Mouse (Mus musculus): ENCODE data around the gene Rnf19b.

Gene Rnf19b

DNA sequence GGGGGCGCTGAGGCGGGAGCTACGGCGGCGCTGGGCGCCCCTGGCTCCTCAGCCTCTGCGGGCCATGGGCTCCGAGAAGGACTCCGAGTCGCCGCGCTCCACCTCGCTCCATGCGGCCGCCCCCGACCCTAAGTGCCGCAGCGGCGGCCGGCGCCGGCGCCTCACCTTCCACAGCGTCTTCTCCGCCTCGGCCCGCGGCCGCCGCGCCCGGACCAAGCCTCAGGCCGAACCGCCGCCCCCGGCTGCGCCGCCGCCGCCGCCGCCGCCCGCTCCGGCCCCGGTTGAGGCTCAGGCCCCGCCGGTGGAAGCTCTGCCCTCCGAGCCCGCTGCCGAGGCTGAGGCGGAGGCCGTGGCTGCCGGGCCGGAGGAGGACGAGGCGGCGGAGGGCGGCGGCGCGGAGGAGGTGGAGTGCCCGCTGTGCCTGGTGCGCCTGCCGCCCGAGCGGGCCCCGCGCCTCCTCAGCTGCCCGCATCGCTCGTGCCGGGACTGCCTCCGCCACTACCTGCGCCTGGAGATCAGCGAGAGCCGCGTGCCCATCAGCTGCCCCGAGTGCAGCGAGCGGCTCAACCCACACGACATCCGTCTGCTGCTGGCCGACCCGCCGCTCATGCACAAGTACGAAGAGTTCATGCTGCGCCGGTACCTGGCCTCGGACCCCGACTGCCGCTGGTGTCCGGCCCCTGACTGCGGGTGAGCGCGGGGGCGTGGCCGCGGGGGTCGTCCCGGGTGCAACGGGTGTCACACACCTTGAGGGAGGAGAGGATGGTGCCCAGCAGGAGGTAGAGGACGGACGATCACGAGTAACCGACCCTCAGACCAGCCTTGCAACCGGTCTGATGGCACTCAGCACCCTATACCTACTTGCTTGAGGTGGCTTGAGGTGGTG lies at the start of gene Rnf19b:
Rnf19b (plus strand) TSS at position 65 of the 886 bp plus-strand sequence.
- DNase-seq (ENCODE audit: low spot score), result no peak

DNA sequence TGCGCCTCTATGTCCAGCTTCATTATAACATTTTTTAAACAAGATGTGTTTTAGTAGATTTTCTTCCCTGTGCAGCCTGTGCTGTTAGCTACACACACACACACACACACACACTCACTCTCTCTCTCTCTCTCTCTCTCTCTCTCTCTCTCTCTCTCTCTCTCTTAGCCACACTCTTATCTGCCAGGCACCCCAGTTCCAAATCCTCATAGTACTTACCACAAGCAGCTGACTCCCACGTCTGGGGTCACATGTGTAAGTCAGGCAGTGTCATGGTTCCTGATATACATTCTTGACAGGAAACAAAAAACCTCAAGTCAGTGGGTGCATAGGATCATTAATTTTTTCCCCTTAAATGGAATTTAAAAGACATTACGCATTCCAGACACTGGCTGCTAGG lies 49.4 kb upstream of the Rnf19b start:
- DNase-seq (ENCODE audit: low spot score), result no peak

DNA sequence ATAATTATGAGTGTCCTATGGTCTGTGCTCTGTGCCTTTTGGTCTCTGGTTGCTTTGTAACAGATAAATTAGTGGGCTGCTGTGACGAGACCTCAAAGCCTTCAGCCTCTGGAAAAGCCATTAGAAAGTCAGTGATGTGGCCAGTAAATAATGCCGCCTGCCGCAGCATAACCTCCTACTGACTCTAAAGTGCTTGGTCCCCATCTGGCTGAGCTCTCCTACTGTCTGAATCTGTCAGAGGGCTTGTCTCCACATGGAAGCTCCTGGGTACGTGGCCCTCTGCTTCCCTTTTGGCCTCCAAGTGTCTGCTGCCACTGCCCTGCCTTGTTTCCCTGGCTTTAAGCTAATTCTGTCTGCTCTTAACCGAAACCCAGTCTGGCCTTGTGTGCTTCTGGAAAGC lies 48.5 kb upstream of the Rnf19b start:
- no peak for DNase-seq (ENCODE audit: low spot score)

DNA sequence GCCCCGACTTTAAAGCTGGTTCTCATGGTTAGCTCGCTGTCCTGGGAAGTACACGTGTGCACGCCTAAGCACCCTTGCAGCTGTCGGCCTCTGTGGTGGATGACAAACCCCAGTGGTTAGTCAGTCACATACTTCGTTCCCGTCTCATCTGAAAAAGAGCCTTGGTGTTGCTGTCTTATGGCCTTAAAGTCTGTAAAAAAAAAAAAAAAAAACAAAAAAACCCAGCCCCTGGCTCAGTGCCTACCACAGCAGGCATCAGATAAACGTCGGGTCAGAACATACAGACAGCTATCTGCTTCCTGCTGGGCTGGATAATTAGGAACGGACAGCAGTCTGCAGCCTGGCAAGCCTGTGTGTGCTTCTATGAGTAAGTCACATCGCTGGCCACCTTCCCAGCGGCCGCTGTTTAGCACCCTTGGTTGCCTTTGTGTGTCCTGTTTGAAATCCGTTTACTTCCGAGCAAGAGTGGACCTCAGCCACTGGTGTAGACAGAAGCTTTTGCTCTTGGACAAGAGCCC lies 46.4 kb upstream of the Rnf19b start:
- DNase-seq (ENCODE audit: low spot score), result peak; percentile 46

DNA sequence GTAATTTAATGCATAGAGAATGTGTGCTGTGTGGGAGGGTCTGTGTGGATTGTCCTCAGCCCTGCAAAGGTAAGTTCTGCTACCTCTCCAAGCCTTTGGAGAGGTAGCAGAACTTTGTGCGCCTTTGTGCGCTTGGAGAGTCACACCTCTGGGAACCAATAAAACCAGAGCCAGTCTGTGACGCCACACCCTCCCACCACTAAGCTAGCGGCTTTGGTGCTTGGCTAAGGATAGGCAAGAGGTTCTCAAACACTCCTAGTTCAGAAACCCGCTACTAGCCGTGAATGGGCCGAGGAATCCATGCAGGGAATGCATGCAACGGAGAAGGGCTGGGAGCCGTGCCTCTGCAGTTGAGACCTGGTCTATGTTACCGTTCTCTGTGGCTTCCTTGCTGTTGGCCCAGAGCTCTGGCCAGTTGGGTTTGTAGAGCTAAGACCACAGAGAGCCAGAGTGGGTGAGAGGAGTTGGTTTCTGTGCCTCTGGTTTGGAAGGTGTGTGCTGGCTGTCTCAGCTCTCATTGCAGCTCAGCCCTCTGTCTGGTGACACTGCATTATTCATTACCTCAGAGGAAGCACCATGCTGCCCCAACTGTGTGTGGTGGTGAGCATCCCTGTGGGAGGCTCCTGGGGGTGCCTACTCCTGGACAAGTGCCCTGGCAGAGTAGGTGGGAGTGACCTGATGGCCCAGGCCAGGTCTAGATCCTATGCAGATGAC lies 44.8 kb upstream of the Rnf19b start:
- no peak for DNase-seq (ENCODE audit: low spot score)

DNA sequence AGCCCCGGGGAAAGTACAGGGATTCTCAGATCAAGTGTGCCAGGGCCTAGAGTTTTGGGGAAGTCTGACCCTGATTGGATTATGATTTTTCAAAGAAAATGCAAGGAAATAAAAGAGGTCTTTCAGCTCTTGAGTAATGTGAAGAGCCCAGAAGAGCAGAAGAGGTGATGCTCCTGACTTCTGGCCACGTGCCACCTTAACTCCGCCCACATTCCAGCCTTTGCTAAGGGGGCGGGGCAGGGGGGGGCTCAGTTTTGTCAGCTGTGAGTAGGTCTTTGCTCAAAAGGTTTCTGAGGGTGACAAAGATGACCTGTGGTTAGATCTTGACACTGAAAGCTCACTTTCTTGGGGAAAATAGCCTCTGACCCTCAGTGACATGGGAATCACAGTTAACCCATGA lies 41.7 kb upstream of the Rnf19b start:
- no peak for DNase-seq (ENCODE audit: low spot score)

DNA sequence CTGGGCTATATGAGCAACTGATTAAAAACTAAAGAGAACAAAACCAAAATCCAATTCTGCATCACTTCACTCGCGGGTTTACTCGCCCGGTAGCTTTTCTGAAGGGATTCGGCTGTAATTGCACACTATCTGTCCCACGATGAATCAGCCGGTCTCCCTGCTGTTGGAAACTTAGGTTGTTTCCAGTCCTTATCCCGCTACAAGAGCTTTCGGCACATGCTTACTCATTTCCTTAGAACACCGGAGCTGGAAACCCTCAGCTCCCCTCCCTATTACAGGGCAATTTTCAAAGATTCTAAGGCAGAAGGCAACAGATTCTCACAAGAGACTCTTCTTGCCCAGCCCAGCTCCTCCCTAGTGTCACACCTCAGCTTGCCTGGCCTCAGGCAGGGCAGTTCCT lies 40.9 kb upstream of the Rnf19b start:
- DNase-seq (ENCODE audit: low spot score), result no peak

DNA sequence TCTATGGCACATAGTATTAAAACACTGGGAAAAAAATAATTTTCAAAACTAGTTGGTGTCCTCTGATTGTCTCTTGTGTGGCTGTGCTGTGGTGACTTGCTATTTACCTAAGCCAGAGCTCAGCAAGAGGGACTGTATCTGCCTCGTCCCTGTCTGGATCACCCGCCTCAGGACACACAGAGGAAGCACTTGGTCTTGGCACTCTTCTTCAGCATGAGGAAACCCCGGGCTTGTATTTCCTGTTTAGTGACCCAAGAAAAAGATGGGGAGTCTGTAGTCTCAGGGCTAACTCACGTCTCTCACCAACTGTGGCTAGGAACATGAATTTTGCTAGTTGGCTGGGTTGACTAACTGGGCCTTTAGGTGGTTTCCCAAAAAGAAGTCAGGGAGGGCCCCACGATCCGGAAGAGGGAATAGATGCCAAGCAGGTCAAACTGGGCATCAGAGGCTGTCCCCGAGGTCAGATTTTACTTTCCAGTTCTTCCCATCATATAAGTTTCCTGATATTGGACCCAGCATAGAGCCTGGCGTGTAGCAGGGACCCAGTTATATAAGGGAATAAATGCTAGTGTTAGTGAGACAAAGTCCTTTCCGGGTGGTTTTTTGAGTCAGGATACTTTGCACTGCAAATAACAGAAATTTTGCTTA lies 39.2 kb upstream of the Rnf19b start:
- DNase-seq (ENCODE audit: low spot score), result no peak

DNA sequence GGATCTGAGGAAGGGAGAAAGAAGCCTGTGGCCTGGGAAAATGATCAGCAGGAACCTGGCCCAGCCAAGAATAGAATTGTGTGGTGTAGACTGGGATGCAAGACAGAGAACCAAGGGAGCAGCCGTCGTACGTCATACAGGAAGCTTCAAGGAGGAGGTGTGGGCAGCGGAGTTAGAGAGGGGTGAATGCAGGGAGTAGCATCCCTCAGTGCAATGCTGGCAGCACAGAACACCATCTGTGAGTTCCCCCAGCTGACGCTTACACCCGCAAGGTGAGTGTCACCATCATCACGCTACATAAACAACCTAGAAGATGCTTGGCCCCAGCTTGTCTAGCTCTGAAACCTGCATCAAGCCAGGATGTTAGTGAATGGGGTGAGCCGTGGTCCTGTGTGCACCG lies 38.3 kb upstream of the Rnf19b start:
- no peak for DNase-seq (ENCODE audit: low spot score)

DNA sequence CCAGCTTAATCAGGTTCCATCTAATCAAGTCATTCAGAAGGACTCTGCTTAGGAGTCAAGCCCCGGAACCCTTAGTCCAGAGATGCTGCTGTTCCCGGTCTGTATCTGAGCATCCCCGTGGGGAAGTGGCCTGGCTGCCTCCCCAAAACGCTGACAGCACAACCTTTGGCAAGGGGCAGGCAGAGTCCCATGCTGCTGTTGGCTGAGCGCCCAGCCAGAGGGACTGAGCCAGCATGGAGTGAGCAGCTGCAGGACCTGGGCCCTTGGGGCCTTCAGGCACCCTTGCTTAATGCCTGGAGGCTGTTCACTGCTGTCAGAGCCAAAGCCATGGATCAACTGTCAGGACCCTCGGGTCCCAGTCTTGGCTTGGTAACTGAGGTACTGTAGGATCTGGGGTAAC lies 37.6 kb upstream of the Rnf19b start:
- peak; percentile 73 for DNase-seq (ENCODE audit: low spot score)

DNA sequence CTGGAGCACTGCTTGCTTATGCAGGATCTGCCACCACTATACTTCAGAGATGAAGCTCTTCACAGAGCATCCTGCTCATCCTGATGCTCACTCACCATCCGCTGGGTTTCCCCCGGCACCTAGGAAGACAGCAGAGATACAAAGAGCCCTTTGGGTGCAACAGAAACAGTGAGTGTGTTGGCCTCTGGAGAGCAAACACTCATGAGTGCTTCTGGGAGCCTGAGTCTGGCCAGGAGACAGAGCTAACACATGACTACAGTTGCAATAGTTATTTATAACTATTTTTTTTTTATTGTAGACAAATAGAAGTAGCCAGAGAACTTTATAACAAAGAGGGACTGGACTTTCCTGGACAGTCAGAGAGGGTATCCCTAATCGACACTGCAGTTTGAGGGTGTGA lies 36.6 kb upstream of the Rnf19b start:
- DNase-seq (ENCODE audit: low spot score), result no peak

DNA sequence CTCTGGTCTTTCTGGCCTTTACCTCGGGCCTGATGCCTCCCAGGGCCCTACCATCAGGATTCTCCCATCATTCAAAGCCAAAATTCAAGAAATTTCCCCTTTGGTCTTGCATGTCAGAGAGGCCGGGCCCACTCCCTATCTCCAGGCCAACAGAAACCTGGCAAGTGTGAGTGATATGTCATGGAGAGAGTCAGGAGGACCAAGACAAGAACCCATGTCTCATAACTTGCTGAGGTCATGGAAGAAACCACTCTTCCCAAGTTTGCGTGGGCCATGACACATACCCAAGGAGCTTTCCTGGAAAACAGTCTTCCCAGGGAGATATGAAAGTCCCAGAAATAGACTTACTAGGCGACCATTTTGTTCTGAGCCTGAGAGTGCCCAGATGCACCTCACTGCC lies 36.2 kb upstream of the Rnf19b start:
- no peak for DNase-seq (ENCODE audit: low spot score)

DNA sequence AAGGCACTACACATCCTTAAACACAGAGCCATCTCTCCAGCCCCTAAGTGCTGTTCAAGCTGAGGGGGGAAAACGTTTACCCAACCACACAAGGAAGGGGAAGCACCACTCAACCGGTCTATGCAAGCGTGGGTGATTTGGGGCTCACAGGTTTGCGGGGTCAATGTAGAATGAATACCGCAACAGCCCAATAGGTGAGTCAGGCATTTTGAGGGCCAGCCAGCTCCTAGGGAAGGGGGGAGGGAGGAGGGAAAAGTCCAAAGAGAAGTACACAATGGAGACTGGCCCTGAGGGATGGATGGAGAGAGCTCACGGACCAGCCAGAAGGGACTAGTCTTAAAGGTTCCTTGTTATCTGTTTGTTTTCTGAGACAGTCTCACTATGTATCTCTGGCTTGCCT lies 34.2 kb upstream of the Rnf19b start:
- no peak for DNase-seq (ENCODE audit: low spot score)

DNA sequence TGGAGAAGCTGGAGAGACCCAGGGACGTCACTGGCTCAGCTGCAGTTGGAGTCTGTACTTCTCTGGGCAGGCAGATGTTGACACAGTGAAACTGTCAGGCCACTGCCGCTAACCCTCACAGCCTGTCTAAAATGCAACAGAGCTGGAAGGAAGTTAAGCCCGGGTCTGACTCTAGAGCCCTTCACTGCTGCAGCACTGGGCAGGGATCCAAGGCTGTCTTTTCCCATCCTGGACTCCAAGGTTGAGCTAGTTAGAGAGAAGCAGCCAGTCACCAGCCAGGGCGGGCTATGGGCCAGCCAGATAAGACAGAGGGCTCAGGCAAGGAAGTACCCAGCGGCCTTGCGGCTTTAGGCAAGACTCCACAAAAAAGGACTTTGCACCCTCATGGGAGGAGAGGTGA lies 33.3 kb upstream of the Rnf19b start:
- peak; percentile 95 for DNase-seq (ENCODE audit: low spot score)

DNA sequence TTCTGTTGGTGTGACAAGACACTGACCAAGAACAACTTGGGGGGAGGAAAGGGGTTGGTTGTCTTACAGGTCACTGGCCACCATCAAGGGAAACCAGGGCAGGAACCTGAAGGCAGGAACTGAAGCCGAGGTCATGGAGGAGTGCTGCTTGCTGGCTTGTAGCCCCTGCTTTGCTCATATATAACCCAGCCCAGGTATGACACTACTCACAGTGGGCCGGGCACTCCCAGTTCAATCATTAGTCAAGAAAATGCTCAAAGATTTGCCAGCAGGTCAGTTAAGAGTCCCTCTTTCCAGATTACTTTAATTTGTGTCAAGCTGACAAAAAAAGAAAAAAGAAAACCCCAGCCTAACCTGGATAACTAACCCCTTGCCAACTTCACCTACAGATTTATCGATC lies 32.4 kb upstream of the Rnf19b start:
- DNase-seq (ENCODE audit: low spot score), result no peak

DNA sequence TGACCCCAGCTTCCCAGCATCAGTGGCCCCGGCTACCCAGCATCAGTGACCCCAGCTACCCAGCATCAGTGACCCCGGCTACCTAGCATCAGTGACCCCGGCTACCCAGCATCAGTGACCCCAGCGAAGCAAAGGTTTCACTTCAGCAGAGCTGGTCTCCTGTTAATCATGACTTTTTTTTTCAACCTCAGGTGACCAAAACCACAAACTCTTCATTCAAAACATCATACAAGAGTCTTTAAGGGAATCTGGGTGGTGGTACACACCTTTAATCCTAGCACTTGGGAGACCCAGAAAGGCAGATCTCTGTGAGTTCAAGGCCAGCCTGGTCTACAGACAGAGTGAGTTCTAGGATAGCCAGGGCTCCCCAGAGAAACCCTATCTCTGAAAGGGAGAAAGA lies 27.3 kb upstream of the Rnf19b start:
- DNase-seq (ENCODE audit: low spot score), result no peak

DNA sequence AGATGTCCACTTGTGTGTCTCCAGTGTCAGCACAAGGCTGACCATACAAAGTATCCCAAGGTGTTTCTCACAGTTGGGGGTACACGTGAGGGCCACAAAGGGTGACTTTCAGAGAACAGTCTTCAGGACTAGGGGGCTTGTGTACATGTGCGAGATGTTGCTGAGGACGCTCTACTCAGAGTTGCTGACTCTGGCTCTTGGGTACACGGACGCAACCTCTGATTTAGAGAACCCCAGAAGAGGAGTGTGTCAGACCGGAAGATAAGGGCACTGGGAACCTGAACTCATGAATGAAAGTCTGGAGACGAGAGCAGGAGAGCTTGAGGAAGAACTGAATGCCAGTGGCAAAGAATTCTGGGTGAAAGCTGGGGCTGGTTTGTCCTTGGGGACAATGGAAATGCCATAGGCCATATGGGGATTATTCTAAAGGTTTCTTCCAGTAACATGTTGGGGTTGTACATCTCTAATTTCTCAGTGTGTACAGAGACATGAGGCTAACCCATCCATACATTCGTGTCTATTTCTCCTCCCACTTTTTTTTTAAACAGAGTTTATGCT lies 26.6 kb upstream of the Rnf19b start:
- no peak for DNase-seq (ENCODE audit: low spot score)

DNA sequence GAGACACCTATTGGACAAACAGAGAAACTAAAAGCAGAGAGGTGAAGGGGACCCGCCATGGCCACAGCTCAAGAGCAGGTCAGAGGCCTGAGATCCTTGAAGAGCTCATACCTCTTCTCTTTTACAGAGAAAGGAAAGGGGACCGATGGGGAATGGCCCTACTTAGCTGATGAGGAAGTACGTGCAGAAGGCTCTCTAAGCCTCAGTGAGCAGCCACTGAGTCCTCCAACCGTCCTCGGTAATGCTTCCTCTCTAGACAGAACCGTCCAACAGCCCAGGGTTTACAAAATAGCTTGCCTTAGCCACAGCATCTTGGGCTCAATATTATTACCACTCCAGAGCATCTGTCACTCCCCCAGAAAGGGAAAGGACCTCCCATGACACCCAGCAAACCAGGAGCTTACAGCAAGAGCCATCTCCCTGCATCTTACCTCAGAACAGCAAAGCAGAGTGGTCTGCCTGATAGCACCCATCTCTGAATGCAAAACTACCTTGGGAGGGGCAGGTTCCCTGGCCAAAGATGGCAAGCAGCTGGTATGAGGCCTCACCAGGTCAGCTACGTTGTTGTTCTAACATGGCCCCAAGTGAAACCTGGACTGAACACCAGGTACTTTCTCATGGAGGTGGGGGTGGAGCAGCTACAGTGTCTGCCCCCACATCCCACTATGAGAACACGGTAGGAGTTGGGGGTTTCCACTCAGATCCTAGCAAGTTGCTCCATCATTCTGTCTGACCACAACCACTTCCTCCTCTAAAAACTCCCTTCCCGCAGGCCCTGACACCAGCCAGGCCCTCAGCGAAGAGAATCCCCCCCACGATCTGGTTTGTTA lies 25.7 kb upstream of the Rnf19b start:
- no peak for DNase-seq (ENCODE audit: low spot score)

DNA sequence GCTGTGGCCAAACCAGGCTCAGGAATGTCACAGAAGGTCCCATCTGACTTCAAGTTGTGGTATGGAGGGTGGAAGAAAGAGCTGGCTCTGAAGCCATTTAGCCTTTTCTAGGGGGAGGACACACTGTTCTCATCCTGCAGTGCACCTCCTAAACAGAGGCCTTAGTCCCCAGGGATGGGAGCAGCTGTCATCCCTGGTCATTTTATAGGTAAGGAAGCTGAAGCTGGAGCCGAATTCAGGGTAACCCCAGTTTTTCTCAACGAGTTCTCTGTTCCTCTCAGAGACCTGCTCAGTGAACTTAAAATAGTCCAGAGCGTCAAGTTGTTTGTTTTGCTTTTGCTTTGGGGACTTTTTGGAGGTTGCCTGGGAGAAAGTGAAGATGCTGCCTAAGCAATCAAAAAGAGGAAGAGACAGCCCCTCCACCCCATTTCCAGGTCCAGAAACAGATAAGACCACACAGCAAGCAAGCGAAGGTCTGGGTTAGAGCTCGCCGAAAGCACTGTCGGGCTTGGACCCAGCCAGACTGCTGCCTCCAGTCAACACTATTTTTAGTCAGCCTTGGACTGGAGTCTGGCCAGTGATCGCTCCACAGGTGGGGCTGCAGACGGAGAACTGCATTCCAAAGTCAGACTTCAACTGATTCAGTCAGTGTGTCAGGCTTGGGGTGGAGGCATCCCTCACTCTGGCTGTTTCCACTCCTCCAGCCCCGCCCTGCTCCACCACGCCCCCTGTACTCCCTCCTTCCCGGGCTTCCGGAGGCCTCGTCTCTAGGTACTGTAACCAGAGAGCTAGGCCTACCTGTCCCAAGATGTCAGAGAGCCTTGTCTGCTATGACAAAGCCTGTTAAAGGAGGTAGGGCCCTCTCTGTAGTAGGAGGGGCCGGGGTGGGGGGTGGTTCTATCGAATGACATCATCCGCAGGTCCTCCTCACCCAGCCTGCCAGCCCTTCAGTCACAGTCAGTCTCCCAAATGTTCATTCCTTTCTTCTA lies 24.8 kb upstream of the Rnf19b start:
- peak; percentile 70 for DNase-seq (ENCODE audit: low spot score)

DNA sequence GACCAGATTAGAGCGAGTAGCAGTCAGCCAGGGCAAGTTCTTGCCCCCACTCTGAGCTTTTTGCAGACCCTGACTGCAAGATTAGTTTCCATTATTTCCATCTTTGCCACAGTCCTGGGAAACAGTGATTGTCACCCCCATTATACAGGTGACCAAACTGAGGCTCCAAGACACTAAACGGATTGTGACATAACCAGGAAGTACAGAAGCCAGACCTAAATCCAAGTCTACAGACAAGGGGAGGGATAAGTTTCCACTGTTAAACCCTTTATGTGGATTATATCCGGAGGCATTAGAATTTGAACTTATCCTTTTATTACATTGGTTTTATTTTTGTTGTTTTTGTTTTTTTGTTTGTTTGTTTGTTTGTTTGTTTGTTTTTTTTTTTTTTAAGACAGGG lies 23.8 kb upstream of the Rnf19b start:
- no peak for DNase-seq (ENCODE audit: low spot score)
